Mouse (Mus musculus) cerebellum, adult 9-11 months (tissue): ENCODE data around the gene Brd4.
A peak's percentile ranks its signal among the peaks of the same experiment; 100 is the strongest.

Experiments used
- DNase-seq: peaks from one replicate; pipeline ENCODE4 v3.0.0; 2022

Gene Brd4

GRCm38 (mm10) chr17:32280575-32280974 is 3.9 kb downstream of the Brd4 start:
- DNase-seq = no peak

DNA sequence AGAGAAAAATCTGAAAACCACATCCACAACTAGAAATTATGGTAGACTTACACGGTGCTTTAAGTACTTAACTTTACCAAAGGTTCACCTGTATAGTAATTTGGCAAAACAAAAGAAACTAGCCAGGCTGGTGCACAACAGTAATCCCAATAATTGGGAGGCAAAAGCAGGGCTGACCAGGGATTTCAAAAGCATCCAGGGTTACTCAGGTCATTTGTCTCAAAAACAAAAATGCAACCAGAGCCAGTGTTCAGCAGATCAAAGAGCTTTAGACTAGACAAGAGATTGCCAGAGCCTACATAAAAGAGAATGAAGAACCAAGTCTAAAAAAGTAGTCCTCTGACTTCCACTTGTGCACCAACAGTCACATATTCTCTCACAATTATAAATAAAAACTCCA is 7.3 kb downstream of the Brd4 start:
- DNase-seq = no peak

DNA sequence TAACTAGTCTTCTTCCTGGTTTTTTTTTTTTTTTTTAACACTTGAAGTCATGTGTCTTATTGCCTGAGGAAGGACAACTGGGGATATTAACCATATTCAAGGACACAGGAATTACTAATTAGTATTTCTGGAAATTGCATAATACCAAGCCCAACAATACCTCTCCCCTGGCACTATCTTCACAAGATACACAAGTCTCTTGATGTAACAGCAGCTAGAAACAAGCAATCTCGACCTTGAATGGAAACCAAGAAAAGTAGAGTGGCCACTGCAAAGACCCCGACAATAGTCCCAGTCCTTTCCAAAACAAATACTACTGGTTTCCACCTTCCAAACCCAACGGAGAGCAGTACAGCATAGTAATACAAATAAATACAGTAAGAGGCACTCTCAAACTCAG is 9.0 kb downstream of the Brd4 start:
- DNase-seq = no peak

- DNase-seq = no peak
These were observed 15.4 kb downstream of the Brd4 start for GRCm38 (mm10) chr17:32269151-32269550.

DNA sequence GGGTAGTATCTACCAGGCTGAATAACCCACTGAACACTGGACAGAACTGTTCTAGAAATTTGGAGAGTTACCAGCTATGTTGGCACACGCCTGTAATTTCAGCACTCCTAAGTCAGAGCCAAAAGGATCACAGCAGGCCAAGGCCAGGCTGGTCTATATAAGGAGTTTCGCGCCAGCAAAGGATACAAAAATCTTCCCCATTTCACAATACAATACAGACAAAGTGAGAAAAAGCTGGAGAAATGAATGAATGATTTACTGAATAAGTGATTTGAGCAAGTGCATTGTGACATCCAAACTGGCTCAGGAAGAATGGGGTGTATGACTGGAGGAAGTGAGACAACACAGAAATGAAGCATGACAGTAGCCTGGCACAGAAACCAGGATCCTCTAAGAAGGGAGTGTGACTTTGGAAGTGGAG is 16.0 kb downstream of the Brd4 start:
- DNase-seq = peak; percentile 70

DNA sequence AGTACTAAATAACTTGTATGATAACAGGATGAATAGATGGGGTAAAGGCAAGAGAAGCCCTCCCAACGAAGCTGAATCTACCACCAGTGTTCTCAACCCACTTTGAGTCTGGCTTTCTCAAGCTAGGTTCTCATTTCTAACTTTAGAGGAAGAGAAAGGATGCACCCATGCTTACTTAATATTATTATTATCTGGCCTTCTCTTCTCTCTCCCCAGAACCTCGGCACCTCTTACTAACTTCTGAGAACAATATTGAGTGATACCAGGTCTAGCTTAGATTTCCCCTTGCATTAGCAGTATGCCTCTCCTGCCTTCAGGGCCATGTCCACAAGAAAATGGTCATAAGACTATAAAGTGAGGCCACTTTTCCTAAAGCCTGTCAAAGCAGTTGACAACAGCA is 16.4 kb downstream of the Brd4 start:
- no peak for DNase-seq

- no peak for DNase-seq
These were observed 16.9 kb downstream of the Brd4 start for GRCm38 (mm10) chr17:32267617-32268016.

DNA sequence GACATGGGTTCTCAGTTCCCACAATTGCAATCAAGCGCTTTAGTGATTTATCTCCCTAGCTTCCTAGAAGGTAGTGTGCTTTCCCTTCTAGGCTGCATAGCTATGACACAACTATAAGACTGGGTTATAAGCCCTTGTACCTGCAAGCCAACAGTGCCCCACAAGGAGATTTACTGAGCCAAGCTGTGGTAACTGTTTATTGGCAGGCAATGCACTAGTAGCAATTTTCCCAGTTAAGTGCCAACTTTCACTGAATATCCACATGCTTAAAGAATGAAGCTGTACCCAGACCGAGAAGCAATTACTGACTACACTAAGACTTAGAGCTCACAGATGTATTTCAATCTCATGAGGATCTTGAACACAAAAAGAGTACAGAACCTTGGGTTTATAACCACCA is 20.9 kb downstream of the Brd4 start:
- DNase-seq = peak; percentile 55

- no peak for DNase-seq
These were observed 21.5 kb downstream of the Brd4 start for GRCm38 (mm10) chr17:32262831-32263559.

DNA sequence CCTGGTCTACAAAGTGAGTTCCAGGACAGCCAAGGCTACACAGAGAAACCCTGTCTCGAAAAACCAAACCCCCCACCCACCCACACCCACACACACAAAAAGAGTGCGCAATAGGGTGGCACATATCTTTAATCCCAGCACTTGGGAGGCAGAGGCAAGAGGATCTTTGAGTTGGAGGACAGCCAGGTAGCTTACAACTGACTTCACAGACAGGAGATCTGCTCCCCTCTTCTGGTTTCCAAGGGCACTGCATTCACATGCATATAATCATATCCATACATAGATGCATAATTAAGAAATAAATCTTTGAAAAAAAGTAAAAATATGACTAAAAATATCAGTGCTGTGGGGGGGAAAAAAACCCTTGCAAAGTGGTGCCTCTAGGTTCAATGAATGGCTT is 25.7 kb downstream of the Brd4 start:
- DNase-seq = no peak

DNA sequence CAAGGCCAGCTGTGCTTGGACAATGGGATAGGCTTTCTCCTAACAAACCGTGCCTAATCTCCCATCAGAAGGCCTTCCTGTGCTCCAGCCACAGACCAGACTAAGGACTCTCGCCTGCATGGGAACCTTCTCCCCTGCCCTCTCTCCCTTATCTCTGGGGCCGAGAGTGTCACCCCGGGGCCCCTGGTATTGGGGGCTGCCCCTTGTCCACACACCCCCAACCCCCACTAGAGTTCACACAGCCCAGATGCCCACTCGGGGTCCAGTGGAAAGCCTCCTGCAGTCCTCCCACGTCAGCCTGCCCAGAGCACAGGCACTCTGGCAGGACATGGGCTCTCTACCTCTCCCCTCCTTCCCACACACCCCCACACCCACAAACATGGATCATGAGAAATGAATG is 26.6 kb downstream of the Brd4 start:
- no peak for DNase-seq

GRCm38 (mm10) chr17:32257452-32257851 is 27.1 kb downstream of the Brd4 start:
- no peak for DNase-seq

GRCm38 (mm10) chr17:32256896-32257295 is 27.6 kb downstream of the Brd4 start:
- DNase-seq = no peak

DNA sequence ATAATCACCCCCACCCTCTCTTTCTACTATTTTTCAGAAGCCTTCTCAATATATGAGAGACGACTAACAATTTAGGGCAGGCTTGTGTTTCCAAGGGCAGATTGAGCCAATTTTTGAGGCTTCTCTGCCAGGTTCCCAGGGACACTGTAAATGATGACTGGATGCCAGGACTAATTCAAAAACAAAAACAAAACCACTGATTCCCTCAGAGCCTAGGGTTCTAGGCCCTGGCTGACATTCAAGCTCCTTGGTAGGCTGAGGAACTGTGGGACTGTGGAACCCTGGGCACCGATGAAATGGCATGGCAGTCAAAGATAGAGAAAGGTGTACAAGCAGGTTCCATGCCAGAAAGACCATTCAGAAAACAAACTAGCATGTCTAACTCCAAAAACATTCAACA is 31.3 kb downstream of the Brd4 start:
- peak; percentile 73 for DNase-seq

DNA sequence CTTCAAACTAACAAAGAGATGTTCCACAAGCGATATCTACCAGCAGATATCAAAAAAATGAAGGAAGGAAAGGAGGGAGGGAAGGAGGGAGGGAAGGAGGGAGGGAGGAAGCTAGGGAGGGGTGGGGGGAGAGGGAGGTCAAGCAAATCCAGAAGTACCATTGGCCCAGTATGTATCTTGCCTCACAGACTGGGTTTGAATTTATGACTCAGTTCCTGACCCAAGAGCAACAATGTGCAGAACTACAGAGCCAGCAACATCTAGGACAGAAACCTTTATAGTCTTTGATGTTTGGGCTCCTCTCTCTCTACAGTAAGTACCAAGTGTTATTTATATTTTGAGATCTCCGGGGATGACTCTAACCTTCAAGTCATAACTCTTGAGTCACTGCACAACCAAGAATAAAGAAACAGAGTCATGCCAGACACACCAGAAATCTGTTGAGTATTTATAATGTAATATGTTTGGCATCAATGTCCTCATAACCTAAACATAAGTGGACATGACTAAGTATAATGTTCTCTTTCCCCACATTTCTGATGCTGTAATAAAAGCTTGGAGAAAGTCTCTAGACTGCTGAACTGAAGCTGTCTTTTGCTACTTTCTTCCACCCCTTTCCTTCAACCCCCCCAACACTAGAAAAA is 32.6 kb downstream of the Brd4 start:
- no peak for DNase-seq

GRCm38 (mm10) chr17:32250066-32250465 is 34.5 kb downstream of the Brd4 start:
- no peak for DNase-seq

DNA sequence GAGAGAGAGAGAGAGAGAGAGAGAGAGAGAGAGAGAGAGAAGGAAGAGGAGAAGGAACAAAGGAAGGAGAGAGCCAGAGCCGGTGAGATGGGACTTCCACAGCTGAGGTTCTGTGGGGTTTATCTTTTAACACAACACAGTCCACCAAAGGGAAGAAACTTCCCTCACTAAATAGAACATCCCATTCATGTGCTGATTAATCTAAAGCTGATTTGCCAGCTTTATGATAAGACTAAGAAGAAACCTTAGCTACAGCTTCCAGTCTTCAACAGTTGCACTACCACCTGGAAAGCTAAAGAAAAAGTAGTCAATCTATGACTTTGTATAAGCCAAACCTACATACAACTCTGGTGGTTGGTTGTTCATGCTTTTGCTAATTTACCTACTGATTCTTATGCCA is 36.3 kb downstream of the Brd4 start:
- DNase-seq = no peak

GRCm38 (mm10) chr17:32247616-32248015 is 36.9 kb downstream of the Brd4 start:
- DNase-seq = no peak

DNA sequence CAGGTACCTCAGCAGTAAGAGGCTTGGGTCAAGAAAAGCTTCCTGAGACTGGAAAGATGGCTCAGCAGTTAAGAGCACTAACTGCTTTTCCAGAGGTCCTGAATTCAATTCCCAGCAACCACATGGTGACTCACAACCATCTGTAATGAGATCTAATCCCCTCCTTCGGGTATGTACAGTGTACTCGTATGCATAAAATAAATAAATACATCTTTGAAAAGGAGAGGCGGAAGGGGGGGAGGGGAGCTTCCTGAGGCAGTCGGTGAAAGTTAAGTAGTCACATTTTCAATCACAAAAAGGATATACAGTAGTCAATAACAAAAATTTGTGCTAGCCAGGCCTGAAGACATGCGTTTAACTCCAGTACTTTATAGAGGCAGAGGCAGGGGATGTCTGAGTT is 38.4 kb downstream of the Brd4 start:
- no peak for DNase-seq

DNA sequence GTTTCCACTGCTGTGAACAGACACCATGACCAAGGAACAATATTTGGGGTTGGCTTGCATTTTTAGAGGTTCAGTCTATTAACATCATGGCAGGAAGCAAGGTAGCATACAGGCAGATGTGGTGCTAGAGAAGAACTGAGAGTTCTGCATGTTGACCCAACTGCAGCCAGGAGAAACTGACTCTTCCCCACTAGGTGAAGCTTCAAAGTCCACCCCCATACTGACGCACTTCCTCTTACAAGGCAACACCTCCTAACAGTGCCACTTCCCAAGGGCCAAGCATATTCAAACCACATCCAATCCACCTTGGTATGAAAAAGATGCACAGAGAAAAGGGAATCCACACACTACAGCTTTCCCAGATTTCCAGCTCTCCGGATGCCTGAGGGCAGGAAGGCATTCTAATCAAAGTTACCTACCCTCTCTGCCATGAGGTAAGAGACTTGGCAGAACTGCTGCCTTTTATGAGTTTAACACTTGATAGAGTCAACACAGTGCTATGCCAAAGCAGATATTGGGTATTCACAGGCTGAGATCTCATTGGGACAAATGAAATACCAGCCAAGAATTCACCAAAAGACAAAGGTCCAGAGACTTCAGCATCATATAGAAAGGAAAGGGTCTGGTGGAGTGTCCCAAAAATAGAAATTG is 43.5 kb downstream of the Brd4 start:
- DNase-seq = no peak

DNA sequence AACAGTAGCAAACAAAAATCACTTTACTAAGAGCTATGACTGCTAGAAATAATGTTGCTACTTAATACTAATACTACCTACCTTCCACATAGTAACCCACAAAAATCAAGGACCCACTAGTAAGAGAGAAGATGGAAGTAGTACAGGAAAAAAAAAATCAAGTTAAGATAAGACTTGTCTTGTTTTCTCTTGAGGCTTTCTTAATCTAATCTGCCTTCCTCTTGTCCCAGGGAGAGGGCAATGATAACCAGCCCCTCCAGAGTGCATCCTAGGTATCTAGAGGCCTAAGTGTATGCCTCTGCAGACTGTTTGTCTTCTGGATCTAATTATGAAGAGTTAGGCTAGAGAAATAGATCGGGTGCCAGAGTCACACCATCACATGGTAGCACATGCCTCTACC is 45.9 kb downstream of the Brd4 start:
- no peak for DNase-seq

DNA sequence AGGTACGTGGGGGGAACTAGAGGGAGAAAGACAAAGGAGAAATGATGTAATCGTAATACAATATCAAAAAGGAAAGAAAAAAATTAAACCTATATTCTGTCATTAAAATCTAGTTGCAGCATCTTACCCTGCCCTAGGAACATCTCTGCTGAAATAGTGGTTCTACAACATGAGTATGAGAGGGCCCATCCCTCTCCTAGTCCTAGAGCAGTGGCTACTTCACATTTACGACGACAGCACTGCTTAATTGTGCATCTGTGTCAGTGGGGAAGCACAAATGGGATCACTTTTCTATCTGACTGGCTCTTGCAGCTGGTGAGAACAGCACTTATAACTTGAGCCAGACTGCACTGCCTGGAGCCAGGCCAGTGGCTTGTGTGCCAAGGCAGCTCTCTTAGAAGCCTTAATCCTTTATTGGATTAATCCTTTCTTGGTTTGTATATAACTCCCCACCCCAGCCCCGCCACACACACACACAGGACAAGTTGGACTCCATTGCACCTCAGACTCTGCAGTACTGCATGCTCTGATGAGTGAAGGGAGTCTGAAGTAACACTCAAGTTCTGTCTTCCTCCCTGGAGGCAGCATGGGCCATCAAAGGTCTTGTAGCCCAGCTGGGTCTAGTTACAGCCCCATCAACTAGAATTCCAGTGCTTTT is 48.9 kb downstream of the Brd4 start:
- DNase-seq = peak; percentile 53

GRCm38 (mm10) chr17:32233174-32233573 is 51.3 kb downstream of the Brd4 start:
- peak; percentile 45 for DNase-seq

- DNase-seq = peak; percentile 28
These were observed 55.3 kb downstream of the Brd4 start for GRCm38 (mm10) chr17:32229256-32229655.
